Mouse (Mus musculus) adrenal gland, adult 2 months (tissue): Measurements from ENCODE around the gene Zfp180. TPM values are rescaled to one million over a fixed set of nuclear protein-coding genes. Genes with fewer than 3 reads are reported as not detected.

ENCODE experiments used
- polyA plus RNA-seq: library from polyadenylated mRNA; depleted of rRNA; stranded (reverse); fragments of >200 nt; gene quantifications from 2 replicates; pipeline ENCODE4 v1.2.3, GENCODE M21; 2012; rRNA removed
- total RNA-seq, 2 experiments: library from RNA; stranded (reverse); gene quantifications; 2 replicates each; pipeline ENCODE4 v1.2.3; 2021

Gene Zfp180
- total and polyA plus RNA-seq, 3 experiments: 17.9 to 26.3 (median 21.7) TPM

Other genes with a start within 250 kb of the Zfp180 start
- not detected for gene Vmn1r176, start 244.6 kb upstream of the Zfp180 start, total RNA-seq
- gene Vmn1r176, start 244.6 kb upstream of the Zfp180 start, polyA plus RNA-seq: not detected in 2 replicates
- not detected for gene Vmn1r177, start 215.5 kb upstream of the Zfp180 start, total RNA-seq
- not detected in 2 replicates for gene Vmn1r177, start 215.5 kb upstream of the Zfp180 start, polyA plus RNA-seq
- not detected for gene Vmn1r178, start 189.9 kb upstream of the Zfp180 start, total RNA-seq
- not detected in 2 replicates for gene Vmn1r178, start 189.9 kb upstream of the Zfp180 start, polyA plus RNA-seq
- gene Vmn1r179, start 154.9 kb upstream of the Zfp180 start, total RNA-seq: not detected
- not detected in 2 replicates for gene Vmn1r179, start 154.9 kb upstream of the Zfp180 start, polyA plus RNA-seq
- gene Vmn1r180, start 131.3 kb upstream of the Zfp180 start, total RNA-seq: not detected
- gene Vmn1r180, start 131.3 kb upstream of the Zfp180 start, polyA plus RNA-seq: not detected in 2 replicates
- gene Vmn1r181, start 107.3 kb upstream of the Zfp180 start, total RNA-seq: not detected
- gene Vmn1r181, start 107.3 kb upstream of the Zfp180 start, polyA plus RNA-seq: not detected in 2 replicates
- gene V1rd19, start 80.2 kb upstream of the Zfp180 start, total RNA-seq: not detected
- gene V1rd19, start 80.2 kb upstream of the Zfp180 start, polyA plus RNA-seq: not detected in 2 replicates
- not detected for gene Vmn1r183, start 28.7 kb upstream of the Zfp180 start, total RNA-seq
- gene Vmn1r183, start 28.7 kb upstream of the Zfp180 start, polyA plus RNA-seq: not detected in 2 replicates
- gene Zfp112, start 30.4 kb downstream of the Zfp180 start, total RNA-seq: 1 to 10 TPM; 3.1 to 4.1 TPM
- gene Zfp112, start 30.4 kb downstream of the Zfp180 start, polyA plus RNA-seq: 1.8 and 2.2 TPM in 2 replicates
- 1 to 10 TPM; 9.4 to 9.7 TPM for gene Zfp235, start 52.2 kb downstream of the Zfp180 start, total RNA-seq
- 2.6 and 4.2 TPM in 2 replicates for gene Zfp235, start 52.2 kb downstream of the Zfp180 start, polyA plus RNA-seq
- under 1 TPM; 0.37 to 0.38 TPM for gene Zfp114, start 93.1 kb downstream of the Zfp180 start, total RNA-seq
- gene Zfp114, start 93.1 kb downstream of the Zfp180 start, polyA plus RNA-seq: 0.04 and 0.08 TPM in 2 replicates
- 1 to 10 TPM; 6.6 to 9.4 TPM for gene Zfp111, start 129.5 kb downstream of the Zfp180 start, total RNA-seq
- 0.58 and 0.70 TPM in 2 replicates for gene Zfp111, start 129.5 kb downstream of the Zfp180 start, polyA plus RNA-seq
- gene Zfp109, start 155.6 kb downstream of the Zfp180 start, total RNA-seq: 1 to 10 TPM; 4.1 to 4.3 TPM
- 0.54 and 0.65 TPM in 2 replicates for gene Zfp109, start 155.6 kb downstream of the Zfp180 start, polyA plus RNA-seq
- 1 to 10 TPM; 2.2 to 3.7 TPM for gene Zfp108, start 172.9 kb downstream of the Zfp180 start, total RNA-seq
- gene Zfp108, start 172.9 kb downstream of the Zfp180 start, polyA plus RNA-seq: 0.35 and 0.44 TPM in 2 replicates
- 1 to 10 TPM; 4.1 to 4.3 TPM for gene Zfp93, start 188.5 kb downstream of the Zfp180 start, total RNA-seq
- gene Zfp93, start 188.5 kb downstream of the Zfp180 start, polyA plus RNA-seq: 1.1 and 1.3 TPM in 2 replicates
- gene Zfp61, start 219.3 kb downstream of the Zfp180 start, total RNA-seq: 1 to 10 TPM; 7.0 to 9.6 TPM
- gene Zfp61, start 219.3 kb downstream of the Zfp180 start, polyA plus RNA-seq: 2.0 and 2.6 TPM in 2 replicates
- gene Zfp94, start 234.7 kb downstream of the Zfp180 start, total RNA-seq: 1 to 10 TPM; 3.1 to 5.5 TPM
- gene Zfp94, start 234.7 kb downstream of the Zfp180 start, polyA plus RNA-seq: 4.3 and 4.6 TPM in 2 replicates